Mouse (Mus musculus) embryonic fibroblast, embryonic 13.5 days (primary cell): Measurements from ENCODE around the gene Inpp5a.

Experiments used
- CTCF ChIP-seq: IDR thresholded peaks from 2 replicates; pipeline ENCODE4 v1.5.1; 2011; ENCODE audit warnings: mild to moderate bottlenecking, control low read depth, low read length, moderate library complexity, borderline replicate concordance; ENCODE audit not compliant: insufficient read depth
- POLR2A ChIP-seq: IDR thresholded peaks from 2 replicates; pipeline ENCODE4 v1.6.1; 2011; ENCODE audit warnings: low read depth, mild to moderate bottlenecking, control low read depth, low read length, moderate library complexity

- TF ChIP-seq CTCF = no peak
- TF ChIP-seq POLR2A = no peak
These were observed 49.2 kb downstream of the Inpp5a start for GRCm38 (mm10) chr7:139437926-139438600.
